Mouse (Mus musculus) liver, adult 2 months (tissue): ENCODE measurements around the gene Olfr484. TPM values are rescaled to one million over a fixed set of nuclear protein-coding genes. Genes with fewer than 3 reads are reported as not detected.

Source experiments
- DNase-seq: peaks from one replicate; pipeline ENCODE4 v3.0.0-alpha.2; 2011; ENCODE audit warnings: low read depth, low spot score; ENCODE audit errors: extremely low read depth
- H3K27ac ChIP-seq: fragments of 200-500 bp; replicated peaks from 2 replicates; pipeline ENCODE4 v1.5.1; 2012; ENCODE audit warnings: low read depth, mild to moderate bottlenecking, control low read depth, inconsistent platforms, low read length; ENCODE audit not compliant: insufficient read depth
- H3K27me3 ChIP-seq: fragments of 200-500 bp; 2 replicates; pipeline ENCODE4 v1.6.1; 2012; ENCODE audit warnings: mild to moderate bottlenecking, moderate library complexity, low read length, inconsistent platforms; ENCODE audit not compliant: control insufficient read depth, insufficient read depth
- H3K36me3 ChIP-seq: fragments of 200-500 bp; 2 replicates; pipeline ENCODE4 v1.6.1; 2012; ENCODE audit warnings: low read length, inconsistent platforms; ENCODE audit not compliant: control insufficient read depth, insufficient read depth
- H3K4me1 ChIP-seq: fragments of 200-500 bp; 2 replicates; pipeline ENCODE4 v1.6.1; 2011; ENCODE audit warnings: low read length; ENCODE audit not compliant: control insufficient read depth, insufficient read depth
- H3K4me3 ChIP-seq: fragments of 200-500 bp; 2 replicates; pipeline ENCODE4 v1.5.1; 2011; ENCODE audit warnings: low read depth, mild to moderate bottlenecking, control low read depth, low read length, moderate library complexity; ENCODE audit not compliant: insufficient read depth
- H3K79me2 ChIP-seq: fragments of 200-500 bp; 2 replicates; pipeline ENCODE4 v1.6.1; 2012; ENCODE audit warnings: inconsistent platforms, mild to moderate bottlenecking, low read length, moderate library complexity; ENCODE audit not compliant: control insufficient read depth, insufficient read depth
- H3K9ac ChIP-seq: fragments of 200-500 bp; 2 replicates; pipeline ENCODE4 v1.6.1; 2012; ENCODE audit warnings: low read depth, mild to moderate bottlenecking, control low read depth, inconsistent platforms, low read length
- CTCF ChIP-seq: fragments of 200-500 bp; IDR thresholded peaks from 2 replicates; pipeline ENCODE4 v1.5.1; 2011; ENCODE audit warnings: low read depth, low read length, control low read depth
- POLR2A ChIP-seq: fragments of 200-500 bp; IDR thresholded peaks from 2 replicates; pipeline ENCODE4 v1.6.1; 2011; ENCODE audit warnings: low read length, control low read depth; ENCODE audit not compliant: insufficient read depth; ENCODE audit errors: extremely low read depth
- WGBS: fragments of 180-500 bp; shearing (Covaris S2); methylation state at CpG from one replicate; pipeline ENCODE4 v1.1.7; 2018; 5-methylcytosine and 5-hydroxymethylcytosine counted together
- polyA plus RNA-seq: library from polyadenylated mRNA; depleted of rRNA; stranded (reverse); fragments of >200 nt; gene quantifications from 2 replicates; pipeline ENCODE4 v1.2.3, GENCODE M21; 2012; rRNA removed
- total RNA-seq: library from RNA; depleted of rRNA; stranded (reverse); fragments of >200 nt; gene quantifications from 2 replicates; pipeline ENCODE4 v1.2.3, GENCODE M21; 2014; rRNA removed

Gene Olfr484
- total and polyA plus RNA-seq, 2 experiments, result not detected

GRCm38 (mm10) chr7:108097486-108097885, 29.8 kb downstream of the Olfr484 start, which contains the start of gene Olfr482:
Olfr482 (minus strand) TSS chr7:108097586.
- Histone ChIP-seq H3K4me1 (no peaks in the 10 kb centered on the region), H3K27me3 (no peaks in the 10 kb centered on the region), H3K36me3 (no peaks in the 10 kb centered on the region), H3K4me3 (no peak within 1 kb of the TSS), H3K27ac (no peak within 1 kb of the TSS), H3K79me2 (no peaks in the 10 kb centered on the region), H3K9ac (no peak within 1 kb of the TSS)
- DNase-seq, result no peak
- WGBS, result 78% methylated on average over 1 of the region's 1 CpGs
- TF ChIP-seq CTCF, result no peak
- no peak for TF ChIP-seq POLR2A

DNA sequence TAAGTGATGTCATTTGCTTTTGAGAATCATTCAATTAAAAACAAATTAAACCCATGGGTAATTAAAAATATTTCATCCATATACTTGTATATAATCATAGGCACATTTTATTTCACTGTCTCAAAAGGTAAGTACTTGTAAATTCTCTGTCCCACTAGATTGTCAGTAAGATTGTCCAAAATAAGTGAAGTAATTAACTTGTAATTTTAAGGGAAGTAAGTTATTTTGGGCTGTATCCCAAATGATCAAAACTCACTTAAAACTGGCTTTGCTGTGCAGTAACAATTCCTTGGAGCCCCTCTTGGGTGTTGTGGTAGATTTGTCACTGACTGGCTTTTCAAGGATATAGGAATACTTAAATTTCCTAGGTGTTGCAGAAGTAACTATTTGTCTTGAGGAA, 47.7 kb downstream of the Olfr484 start, which contains the start of gene Olfr481:
Gene Olfr481 (plus strand): TSS at position 301 of the 400 bp plus-strand sequence.
- no peak within 1 kb of the TSS for H3K9ac ChIP-seq
- no peak within 1 kb of the TSS for H3K27ac ChIP-seq
- TF ChIP-seq CTCF (no peak), POLR2A (no peak)
- no peaks in the 10 kb centered on the region for H3K27me3 ChIP-seq
- H3K4me1 ChIP-seq, result no peaks in the 10 kb centered on the region
- DNase-seq, result no peak
- no peaks in the 10 kb centered on the region for H3K36me3 ChIP-seq
- no peak within 1 kb of the TSS for H3K4me3 ChIP-seq
- H3K79me2 ChIP-seq, result no peaks in the 10 kb centered on the region

Other genes starting within 250 kb of the Olfr484 start
- not detected in 2 replicates for gene Olfr472, start 229.5 kb downstream of the Olfr484 start, total RNA-seq
- gene Olfr472, start 229.5 kb downstream of the Olfr484 start, polyA plus RNA-seq, result not detected in 2 replicates
- not detected in 2 replicates for gene Olfr473, start 197.0 kb downstream of the Olfr484 start, total RNA-seq
- not detected in 2 replicates for gene Olfr473, start 197.0 kb downstream of the Olfr484 start, polyA plus RNA-seq
- not detected in 2 replicates for gene Olfr474, start 172.8 kb downstream of the Olfr484 start, total RNA-seq
- gene Olfr474, start 172.8 kb downstream of the Olfr484 start, polyA plus RNA-seq, result not detected in 2 replicates
- gene Olfr476, start 162.6 kb downstream of the Olfr484 start, total RNA-seq, result not detected in 2 replicates
- not detected in 2 replicates for gene Olfr476, start 162.6 kb downstream of the Olfr484 start, polyA plus RNA-seq
- gene Olfr477, start 140.8 kb downstream of the Olfr484 start, total RNA-seq, result not detected in 2 replicates
- not detected in 2 replicates for gene Olfr477, start 140.8 kb downstream of the Olfr484 start, polyA plus RNA-seq
- gene Olfr478, start 93.5 kb downstream of the Olfr484 start, total RNA-seq, result not detected in 2 replicates
- not detected in 2 replicates for gene Olfr478, start 93.5 kb downstream of the Olfr484 start, polyA plus RNA-seq
- gene Olfr479, start 76.8 kb downstream of the Olfr484 start, total RNA-seq, result not detected in 2 replicates
- gene Olfr479, start 76.8 kb downstream of the Olfr484 start, polyA plus RNA-seq, result not detected in 2 replicates
- not detected in 2 replicates for gene Olfr480, start 60.1 kb downstream of the Olfr484 start, total RNA-seq
- gene Olfr480, start 60.1 kb downstream of the Olfr484 start, polyA plus RNA-seq, result not detected in 2 replicates
- gene Olfr481, start 47.6 kb downstream of the Olfr484 start, total RNA-seq, result not detected in 2 replicates
- not detected in 2 replicates for gene Olfr481, start 47.6 kb downstream of the Olfr484 start, polyA plus RNA-seq
- not detected in 2 replicates for gene Olfr482, start 29.9 kb downstream of the Olfr484 start, total RNA-seq
- not detected in 2 replicates for gene Olfr482, start 29.9 kb downstream of the Olfr484 start, polyA plus RNA-seq
- gene Olfr483, start 26.6 kb downstream of the Olfr484 start, total RNA-seq, result not detected in 2 replicates
- not detected in 2 replicates for gene Olfr483, start 26.6 kb downstream of the Olfr484 start, polyA plus RNA-seq
- gene Olfr485, start 32.4 kb upstream of the Olfr484 start, total RNA-seq, result not detected in 2 replicates
- gene Olfr485, start 32.4 kb upstream of the Olfr484 start, polyA plus RNA-seq, result not detected in 2 replicates
- not detected in 2 replicates for gene Olfr486, start 45.3 kb upstream of the Olfr484 start, total RNA-seq
- gene Olfr486, start 45.3 kb upstream of the Olfr484 start, polyA plus RNA-seq, result not detected in 2 replicates
- gene Olfr487, start 87.2 kb upstream of the Olfr484 start, total RNA-seq, result not detected in 2 replicates
- gene Olfr487, start 87.2 kb upstream of the Olfr484 start, polyA plus RNA-seq, result not detected in 2 replicates
- gene Olfr488, start 130.9 kb upstream of the Olfr484 start, total RNA-seq, result not detected in 2 replicates
- gene Olfr488, start 130.9 kb upstream of the Olfr484 start, polyA plus RNA-seq, result not detected in 2 replicates
- not detected in 2 replicates for gene Olfr490, start 161.5 kb upstream of the Olfr484 start, total RNA-seq
- gene Olfr490, start 161.5 kb upstream of the Olfr484 start, polyA plus RNA-seq, result not detected in 2 replicates
- not detected in 2 replicates for gene Olfr491, start 186.0 kb upstream of the Olfr484 start, total RNA-seq
- gene Olfr491, start 186.0 kb upstream of the Olfr484 start, polyA plus RNA-seq, result not detected in 2 replicates
- gene Olfr492, start 196.2 kb upstream of the Olfr484 start, total RNA-seq, result not detected in 2 replicates
- gene Olfr492, start 196.2 kb upstream of the Olfr484 start, polyA plus RNA-seq, result not detected in 2 replicates
- not detected in 2 replicates for gene Olfr493, start 219.5 kb upstream of the Olfr484 start, total RNA-seq
- gene Olfr493, start 219.5 kb upstream of the Olfr484 start, polyA plus RNA-seq, result not detected in 2 replicates
- not detected in 2 replicates for gene Olfr494, start 237.9 kb upstream of the Olfr484 start, total RNA-seq
- gene Olfr494, start 237.9 kb upstream of the Olfr484 start, polyA plus RNA-seq, result not detected in 2 replicates